Mouse (Mus musculus) left cerebral cortex, adult 11 months (tissue): ENCODE results near the gene Tmem11.

Source experiments
- DNase-seq: peaks from one replicate; pipeline ENCODE4 v3.0.0; 2022; ENCODE audit warnings: low spot score

Gene Tmem11

GRCm38 (mm10) chr11:60878675-60879294 lies at the start of gene Tmem11:
TSS of gene Tmem11 (minus strand) at chr11:60879272.
- DNase-seq, result peak; percentile 95

- DNase-seq, result peak; percentile 81
Measured at GRCm38 (mm10) chr11:60927264-60927663, 48.2 kb upstream of the Tmem11 start.

- no peak for DNase-seq
Measured at GRCm38 (mm10) chr11:60924981-60925380, 45.9 kb upstream of the Tmem11 start.

GRCm38 (mm10) chr11:60924498-60924897 lies 45.4 kb upstream of the Tmem11 start:
- DNase-seq, result no peak

GRCm38 (mm10) chr11:60922964-60923363 lies 43.9 kb upstream of the Tmem11 start:
- DNase-seq, result no peak

GRCm38 (mm10) chr11:60922195-60922594 lies 43.1 kb upstream of the Tmem11 start:
- no peak for DNase-seq

- DNase-seq, result no peak
Measured at GRCm38 (mm10) chr11:60920021-60920420, 40.9 kb upstream of the Tmem11 start.

- DNase-seq, result no peak
Measured at GRCm38 (mm10) chr11:60915201-60915600, 36.1 kb upstream of the Tmem11 start.

GRCm38 (mm10) chr11:60914491-60914890 lies 35.4 kb upstream of the Tmem11 start, which contains the start of gene Natd1:
TSS of gene Natd1 (minus strand) at chr11:60914750.
- DNase-seq, result no peak

GRCm38 (mm10) chr11:60913301-60914196 lies 34.5 kb upstream of the Tmem11 start:
- peak; percentile 84 for DNase-seq

GRCm38 (mm10) chr11:60912525-60912973 lies 33.5 kb upstream of the Tmem11 start:
- no peak for DNase-seq

- no peak for DNase-seq
Measured at GRCm38 (mm10) chr11:60909626-60910025, 30.6 kb upstream of the Tmem11 start.

GRCm38 (mm10) chr11:60908073-60908472 lies 29.0 kb upstream of the Tmem11 start:
- DNase-seq, result no peak

- no peak for DNase-seq
Measured at GRCm38 (mm10) chr11:60906449-60906848, 27.4 kb upstream of the Tmem11 start.

GRCm38 (mm10) chr11:60905407-60906120 lies 26.5 kb upstream of the Tmem11 start:
- DNase-seq, result no peak

GRCm38 (mm10) chr11:60903661-60904061 lies 24.6 kb upstream of the Tmem11 start:
- no peak for DNase-seq

- DNase-seq, result no peak
Measured at GRCm38 (mm10) chr11:60902486-60902885, 23.4 kb upstream of the Tmem11 start.

- no peak for DNase-seq
Measured at GRCm38 (mm10) chr11:60902001-60902400, 22.9 kb upstream of the Tmem11 start.

GRCm38 (mm10) chr11:60895915-60896314 lies 16.8 kb upstream of the Tmem11 start:
- DNase-seq, result no peak

- no peak for DNase-seq
Measured at GRCm38 (mm10) chr11:60890744-60891143, 11.7 kb upstream of the Tmem11 start.

GRCm38 (mm10) chr11:60890286-60890685 lies 11.2 kb upstream of the Tmem11 start:
- no peak for DNase-seq

- DNase-seq, result no peak
Measured at GRCm38 (mm10) chr11:60889861-60890260, 10.8 kb upstream of the Tmem11 start.
